Mouse (Mus musculus) small intestine, adult 2 months (tissue): Measurements from ENCODE around the gene Rad51b.

Source experiments
- CTCF ChIP-seq: fragments of 200-500 bp; IDR thresholded peaks from 2 replicates; pipeline ENCODE4 v1.5.1; 2012; ENCODE audit warnings: low read depth, mild to moderate bottlenecking, control low read depth, inconsistent platforms, low read length, moderate library complexity, mixed read lengths; ENCODE audit not compliant: insufficient replicate concordance, insufficient read length; ENCODE audit errors: extremely low read depth
- POLR2A ChIP-seq: fragments of 200-500 bp; IDR thresholded peaks from 2 replicates; pipeline ENCODE4 v1.6.1; 2012; ENCODE audit warnings: low read depth, mild to moderate bottlenecking, control low read depth, inconsistent platforms, low read length, moderate library complexity

GRCm38 (mm10) chr12:79646646-79647164 is 349.6 kb downstream of the Rad51b start:
- TF ChIP-seq POLR2A (no peak), CTCF (no peak)
